Mouse (Mus musculus) CH12.LX (cell line): ENCODE data around the gene Inhbb. TPM values are rescaled to one million over a fixed set of nuclear protein-coding genes. Genes with fewer than 3 reads are reported as not detected.

ENCODE experiments used
- DNase-seq: peaks from one replicate; pipeline ENCODE4 v3.0.0-alpha.2; 2013; ENCODE audit errors: extremely low read depth
- H3K27ac ChIP-seq: 2 replicates; pipeline ENCODE4 v1.5.1; 2012; ENCODE audit warnings: low read depth, mild to moderate bottlenecking, control low read depth, moderate library complexity; ENCODE audit not compliant: insufficient read depth
- H3K27me3 ChIP-seq: replicated peaks from 2 replicates; pipeline ENCODE3; 2012; ENCODE audit warnings: inconsistent platforms
- H3K36me3 ChIP-seq, 2 experiments: replicated peaks in 1 of 2; 2 replicates each; pipeline versions ENCODE3 to v1.6.1; 2012; ENCODE audit warnings: inconsistent platforms in 1 of 2, low read length in 1 of 2, mild to moderate bottlenecking in 1 of 2, mixed read lengths in 1 of 2, moderate library complexity in 1 of 2; ENCODE audit not compliant: control insufficient read depth in 1 of 2, insufficient read depth in 1 of 2
- H3K4me1 ChIP-seq, 2 experiments: 2 replicates each; pipeline ENCODE4 v1.6.1; 2012; ENCODE audit warnings: inconsistent platforms in 1 of 2, moderate library complexity in 1 of 2; ENCODE audit not compliant: insufficient read depth in 2 of 2, control insufficient read depth in 1 of 2
- H3K4me2 ChIP-seq: 2 replicates; pipeline ENCODE4 v1.6.1; 2012; ENCODE audit warnings: low read depth, mild to moderate bottlenecking, control low read depth; ENCODE audit not compliant: poor library complexity, insufficient read depth, severe bottlenecking
- H3K4me3 ChIP-seq, 3 experiments: fragments of 150-350 bp in 1 of 3; sonication (generic) in 1 of 3; replicated peaks in 1 of 3; 2 replicates each; pipeline versions ENCODE3 to v1.5.1; 2011 to 2012; ENCODE audit warnings: low read depth in 2 of 3, low read length in 2 of 3, mild to moderate bottlenecking in 2 of 3, moderate library complexity in 2 of 3, control low read depth in 1 of 3, improper control_type of control experiment in 1 of 3, inconsistent platforms in 1 of 3, mixed read lengths in 1 of 3; ENCODE audit not compliant: poor library complexity in 1 of 3
- H3K79me2 ChIP-seq: replicated peaks from 2 replicates; pipeline ENCODE4 v1.6.1; 2012; ENCODE audit warnings: mild to moderate bottlenecking, moderate library complexity; ENCODE audit not compliant: control insufficient read depth, poor library complexity, insufficient read depth, severe bottlenecking; ENCODE audit errors: extremely low read depth
- H3K9ac ChIP-seq: 2 replicates; pipeline ENCODE4 v1.6.1; 2012; ENCODE audit warnings: low read depth, mild to moderate bottlenecking, control low read depth, moderate library complexity; ENCODE audit not compliant: insufficient read depth
- H3K9me3 ChIP-seq: replicated peaks from 2 replicates; pipeline ENCODE3; 2012; ENCODE audit warnings: low read length, inconsistent platforms, mixed read lengths
- BHLHE40 ChIP-seq: IDR thresholded peaks from 2 replicates; pipeline ENCODE4 v1.6.1; 2011; ENCODE audit warnings: mild to moderate bottlenecking, low read depth, low read length, improper control_type of control experiment
- CHD1 ChIP-seq: IDR thresholded peaks from 2 replicates; pipeline ENCODE4 v1.6.1; 2012; ENCODE audit warnings: low read depth, low read length, improper control_type of control experiment, inconsistent platforms
- CHD2 ChIP-seq: IDR thresholded peaks from 2 replicates; pipeline ENCODE4 v1.6.1; 2011; ENCODE audit warnings: low read length, improper control_type of control experiment
- E2F4 ChIP-seq: IDR thresholded peaks from 2 replicates; pipeline ENCODE4 v1.6.1; 2011; ENCODE audit warnings: low read depth, low read length, improper control_type of control experiment; ENCODE audit not compliant: insufficient replicate concordance
- ELF1 ChIP-seq: IDR thresholded peaks from 2 replicates; pipeline ENCODE4 v1.6.1; 2014; ENCODE audit warnings: low read depth, mild to moderate bottlenecking, inconsistent platforms, low read length, improper control_type of control experiment
- ETS1 ChIP-seq: conservative IDR thresholded peaks from 2 replicates; pipeline ENCODE4 v1.6.1; 2012; ENCODE audit warnings: low read depth, mild to moderate bottlenecking, inconsistent platforms, low read length, improper control_type of control experiment, moderate library complexity
- GABPA ChIP-seq: IDR thresholded peaks from 2 replicates; pipeline ENCODE4 v1.6.1; 2012; ENCODE audit warnings: low read depth, low read length, improper control_type of control experiment, inconsistent platforms; ENCODE audit not compliant: insufficient replicate concordance
- HCFC1 ChIP-seq: IDR thresholded peaks from 2 replicates; pipeline ENCODE4 v1.6.1; 2012; ENCODE audit warnings: low read depth, mild to moderate bottlenecking, inconsistent platforms, low read length, improper control_type of control experiment
- IRF4 ChIP-seq: IDR thresholded peaks from 2 replicates; pipeline ENCODE4 v1.6.1; 2014; ENCODE audit warnings: low read depth, mild to moderate bottlenecking, inconsistent platforms, low read length, improper control_type of control experiment
- JUND ChIP-seq: conservative IDR thresholded peaks from 2 replicates; pipeline ENCODE4 v1.6.1; 2011; ENCODE audit warnings: low read depth, low read length, improper control_type of control experiment
- KAT2A ChIP-seq: IDR thresholded peaks from 2 replicates; pipeline ENCODE4 v1.6.1; 2012; ENCODE audit warnings: low read length, improper control_type of control experiment, inconsistent platforms; ENCODE audit not compliant: insufficient replicate concordance
- MAX ChIP-seq: IDR thresholded peaks from 2 replicates; pipeline ENCODE4 v1.6.1; 2011; ENCODE audit warnings: low read length, improper control_type of control experiment
- MAZ ChIP-seq: IDR thresholded peaks from 2 replicates; pipeline ENCODE4 v1.6.1; 2012; ENCODE audit warnings: low read depth, mild to moderate bottlenecking, inconsistent platforms, low read length, improper control_type of control experiment, moderate library complexity
- MXI1 ChIP-seq: IDR thresholded peaks from 2 replicates; pipeline ENCODE4 v1.6.1; 2011; ENCODE audit warnings: mild to moderate bottlenecking, low read depth, low read length, improper control_type of control experiment
- MYC ChIP-seq: IDR thresholded peaks from 2 replicates; pipeline ENCODE4 v1.6.1; 2011; ENCODE audit warnings: low read depth, mild to moderate bottlenecking, improper control_type of control experiment, low read length
- NELFE ChIP-seq: IDR thresholded peaks from 2 replicates; pipeline ENCODE4 v1.6.1; 2011; ENCODE audit warnings: low read depth, low read length, improper control_type of control experiment
- NRF1 ChIP-seq: IDR thresholded peaks from 2 replicates; pipeline ENCODE4 v1.6.1; 2014; ENCODE audit warnings: low read depth, mild to moderate bottlenecking, inconsistent platforms, low read length, improper control_type of control experiment, moderate library complexity
- PAX5 ChIP-seq: IDR thresholded peaks from 2 replicates; pipeline ENCODE4 v1.6.1; 2012; ENCODE audit warnings: low read length, inconsistent platforms, mixed read lengths
- POLR2A ChIP-seq: IDR thresholded peaks from 2 replicates; pipeline ENCODE4 v1.6.1; 2011; ENCODE audit warnings: low read depth, mild to moderate bottlenecking, improper control_type of control experiment, low read length
- POLR2AphosphoS2 ChIP-seq: IDR thresholded peaks from 2 replicates; pipeline ENCODE4 v1.6.1; 2011; ENCODE audit warnings: low read depth, low read length, improper control_type of control experiment
- RAD21 ChIP-seq: IDR thresholded peaks from 2 replicates; pipeline ENCODE4 v1.6.1; 2011; ENCODE audit warnings: low read depth, mild to moderate bottlenecking, low read length, improper control_type of control experiment, moderate library complexity
- SIN3A ChIP-seq: IDR thresholded peaks from 2 replicates; pipeline ENCODE4 v1.6.1; 2012; ENCODE audit warnings: low read length, improper control_type of control experiment, inconsistent platforms
- SMC3 ChIP-seq: IDR thresholded peaks from 2 replicates; pipeline ENCODE4 v1.6.1; 2011; ENCODE audit warnings: low read depth, low read length, improper control_type of control experiment
- TBP ChIP-seq: conservative IDR thresholded peaks from 2 replicates; pipeline ENCODE4 v1.6.1; 2011; ENCODE audit warnings: low read depth, low read length, improper control_type of control experiment
- TCF12 ChIP-seq: IDR thresholded peaks from 2 replicates; pipeline ENCODE4 v1.6.1; 2014; ENCODE audit warnings: low read depth, mild to moderate bottlenecking, inconsistent platforms, low read length, improper control_type of control experiment
- UBTF ChIP-seq: IDR thresholded peaks from 2 replicates; pipeline ENCODE4 v1.6.1; 2012; ENCODE audit warnings: low read depth, mild to moderate bottlenecking, inconsistent platforms, low read length, improper control_type of control experiment, moderate library complexity
- USF1 ChIP-seq: IDR thresholded peaks from 2 replicates; pipeline ENCODE4 v1.6.1; 2014; ENCODE audit warnings: low read depth, mild to moderate bottlenecking, inconsistent platforms, low read length, improper control_type of control experiment
- USF2 ChIP-seq: conservative IDR thresholded peaks from 2 replicates; pipeline ENCODE4 v1.6.1; 2011; ENCODE audit warnings: low read depth, low read length, improper control_type of control experiment
- ZMIZ1 ChIP-seq: IDR thresholded peaks from 2 replicates; pipeline ENCODE4 v1.6.1; 2012; ENCODE audit warnings: low read depth, mild to moderate bottlenecking, inconsistent platforms, low read length, improper control_type of control experiment
- ZNF384 ChIP-seq: IDR thresholded peaks from 2 replicates; pipeline ENCODE4 v1.6.1; 2012; ENCODE audit warnings: low read depth, low read length, improper control_type of control experiment, inconsistent platforms
- dilution Hi-C: fragments of 300-500 bp; cut with MboI; formaldehyde crosslinking; loops from 2 replicates; pipeline ENCODE4 v1.14.3; 2020; ENCODE audit warnings: low sequenced_read_pairs; ENCODE audit not compliant: extremely low pct_unique_long_range_greater_than_20kb, extremely low pct_ligation_motif_present
- in situ Hi-C: fragments of 300-500 bp; cut with MboI; formaldehyde crosslinking; loops from 3 replicates; pipeline ENCODE4 v1.14.3; 2019; ENCODE audit warnings: low sequenced_read_pairs, low pct_ligation_motif_present, low pct_unique_long_range_greater_than_20kb, mixed read lengths
- polyA plus RNA-seq: library from polyadenylated mRNA; unstranded; fragments of >175 nt; gene quantifications from 2 replicates; pipeline ENCODE4 v1.2.1, GENCODE M21; 2012; ENCODE audit warnings: low read depth; ENCODE audit not compliant: insufficient read length
- total RNA-seq, 2 experiments: library from RNA; depleted of rRNA; stranded (reverse); fragments of 300-350 nt in 1 of 2; fragments of >200 nt in 1 of 2; gene quantifications; 2 replicates each; pipeline ENCODE4 v1.2.3; 2012 to 2014

Gene Inhbb
- not detected in 2 replicates for total RNA-seq (2012; rRNA removed)
- total RNA-seq (2014; rRNA removed), result not detected in 2 replicates
- not detected in 2 replicates for polyA plus RNA-seq

DNA sequence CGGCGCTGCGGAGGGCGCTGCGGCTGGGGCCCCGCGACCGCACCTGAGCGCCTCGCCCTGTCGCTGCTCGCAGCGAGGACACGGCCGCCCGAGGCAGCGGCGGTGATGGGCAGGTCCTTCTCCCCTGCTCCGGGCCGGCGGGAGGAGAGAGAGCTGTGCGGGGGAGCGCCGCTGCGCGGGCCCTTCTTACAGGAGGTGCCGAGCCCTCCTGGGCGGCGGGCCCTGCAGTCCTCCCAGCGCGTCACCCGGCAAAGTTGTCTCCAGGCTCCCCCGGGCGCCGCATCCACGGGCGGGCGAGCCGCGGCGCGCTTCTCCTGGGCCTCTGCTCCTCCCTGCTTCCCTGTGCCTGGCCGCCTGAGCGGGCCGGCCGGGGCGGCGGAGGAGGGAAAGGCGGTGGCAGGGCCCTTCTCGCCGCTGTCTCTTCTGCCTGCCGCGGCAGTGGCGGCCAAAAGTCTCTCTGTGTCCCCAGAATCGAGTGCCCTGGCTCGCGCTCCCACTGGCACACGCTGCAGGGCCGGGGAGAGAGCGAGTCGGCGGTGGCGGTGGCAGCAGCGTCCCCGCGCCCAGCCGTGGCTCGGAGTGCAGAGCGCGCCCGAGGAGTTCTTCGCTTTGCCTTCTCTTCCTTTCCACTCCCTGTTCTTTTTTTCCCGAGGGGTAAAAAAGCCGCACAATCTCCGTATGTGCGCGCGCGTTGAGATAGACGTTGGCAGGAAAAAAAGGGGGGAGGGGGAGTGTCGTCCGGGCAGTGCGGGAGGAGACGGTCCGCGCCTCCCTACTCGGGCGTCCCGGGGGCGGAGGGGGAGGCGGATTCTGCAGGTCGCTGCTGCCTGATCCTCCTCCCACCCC, at the start of gene Inhbb:
Gene Inhbb (minus strand): TSS at position 673 of the 846 bp plus-strand sequence.
- in situ Hi-C loops (no loop called here), dilution Hi-C loops (no loop called here)
- DNase-seq, result no peak
- no peaks in the 10 kb centered on the region for H3K79me2 ChIP-seq
- H3K4me3 ChIP-seq, result no peak within 1 kb of the TSS
- no peak within 1 kb of the TSS for H3K9ac ChIP-seq
- H3K36me3 ChIP-seq, result no peaks in the 10 kb centered on the region
- no peak within 1 kb of the TSS for H3K4me2 ChIP-seq
- no peaks in the 10 kb centered on the region for H3K27me3 ChIP-seq
- TF ChIP-seq MAX (no peak), HCFC1 (no peak), TBP (no peak), KAT2A (no peak), BHLHE40 (no peak), POLR2A (no peak), ETS1 (no peak), NELFE (no peak), ZNF384 (no peak), RAD21 (no peak), UBTF (no peak), SIN3A (no peak), E2F4 (no peak), CHD1 (no peak), IRF4 (no peak)
- no peak within 1 kb of the TSS for H3K27ac ChIP-seq
- peaks cover 85% of the 10 kb centered on the region for H3K9me3 ChIP-seq
- H3K4me1 ChIP-seq, result no peaks in the 10 kb centered on the region

GRCm38 (mm10) chr1:119463386-119463785, 41.3 kb upstream of the Inhbb start:
- Histone ChIP-seq H3K79me2 (no peaks in the 10 kb centered on the region), H3K36me3 (peaks cover 0 to 3% of the 10 kb centered on the region in 2 experiments), H3K27ac (no peak overlapping the region), H3K9me3 (no peaks in the 10 kb centered on the region), H3K27me3 (no peaks in the 10 kb centered on the region), H3K9ac (no peak overlapping the region), H3K4me2 (no peak overlapping the region), H3K4me3 (no peak overlapping the region), H3K4me1 (no peaks in the 10 kb centered on the region)
- DNase-seq, result peak; percentile 62
- in situ Hi-C loops (no loop called here), dilution Hi-C loops (no loop called here)
- no peak for TF ChIP-seq NRF1
- TF ChIP-seq ETS1, result no peak
- TF ChIP-seq ZMIZ1, result no peak
- TF ChIP-seq TBP, result no peak
- peak; percentile 50 for TF ChIP-seq USF1
- TF ChIP-seq MAZ, result no peak
- TF ChIP-seq GABPA, result no peak
- TF ChIP-seq IRF4, result no peak
- TF ChIP-seq CHD1, result no peak
- no peak for TF ChIP-seq MXI1
- TF ChIP-seq TCF12, result no peak
- TF ChIP-seq HCFC1, result no peak
- peak; percentile 44; the same call in 1 of the 2 replicates for TF ChIP-seq USF2
- no peak for TF ChIP-seq POLR2AphosphoS2
- no peak for TF ChIP-seq JUND
- no peak for TF ChIP-seq POLR2A
- TF ChIP-seq PAX5, result no peak
- TF ChIP-seq MAX, result peak; percentile 76
- TF ChIP-seq SIN3A, result no peak
- no peak for TF ChIP-seq MYC
- TF ChIP-seq BHLHE40, result no peak
- TF ChIP-seq CHD2, result no peak
- peak; percentile 46 for TF ChIP-seq SMC3
- no peak for TF ChIP-seq ELF1
